Mouse (Mus musculus) cerebellum, adult 2 months (tissue): ENCODE measurements around the gene Ly9.

ENCODE experiments used
- CTCF ChIP-seq: fragments of 200-500 bp; IDR thresholded peaks from 2 replicates; pipeline ENCODE4 v1.5.1; 2011; ENCODE audit warnings: low read depth, mild to moderate bottlenecking, control low read depth, low read length, moderate library complexity, borderline replicate concordance; ENCODE audit not compliant: insufficient read depth
- POLR2A ChIP-seq: fragments of 200-500 bp; IDR thresholded peaks from 2 replicates; pipeline ENCODE4 v1.6.1; 2011; ENCODE audit warnings: low read length, control low read depth, borderline replicate concordance; ENCODE audit not compliant: insufficient read depth

GRCm38 (mm10) chr1:171558898-171559297, 48.3 kb downstream of the Ly9 start, which contains the start of gene Cd244a:
- no peak for TF ChIP-seq CTCF
- no peak for TF ChIP-seq POLR2A
